Mouse (Mus musculus) ES-E14 (cell line): ENCODE results near the gene Ttc27.

Experiments used
- HCFC1 ChIP-seq: IDR thresholded peaks from 2 replicates; pipeline ENCODE4 v1.6.1; 2012; ENCODE audit warnings: low read length, inconsistent platforms, borderline replicate concordance; ENCODE audit not compliant: insufficient read depth
- MAFK ChIP-seq: IDR thresholded peaks from 2 replicates; pipeline ENCODE4 v1.6.1; 2014; ENCODE audit warnings: mild to moderate bottlenecking, low read depth, low read length, inconsistent platforms; ENCODE audit not compliant: insufficient read depth

GRCm38 (mm10) chr17:74715128-74715527 is 2.4 kb upstream of the Ttc27 start:
- no peak for TF ChIP-seq MAFK
- no peak for TF ChIP-seq HCFC1
